Comparison of ENCODE assay signal across 26 mouse cellular contexts in genomic region chr7:64217428-64217827, GRCm38 (mm10).
DNase-seq lines count a peak whose midpoint lies in the region; ATAC-seq and TF ChIP-seq lines count a peak whose summit lies in the region.
"Had no signal": no experiment of that assay in that cellular context is flagged by ENCODE, and none has a peak within 500 bp of the region (broad histone marks: within the 10 kb centered on the region; RNA-seq: fewer than 3 reads in every experiment).

No protein-coding gene starts in this region.

- no peaks in the 10 kb centered on the region for H3K9me3 ChIP-seq in forebrain, postnatal 0 days (ENCODE audit: low read length)
- H3K9me3 ChIP-seq: embryonic facial prominence, embryonic 10.5 days; heart, embryonic 13.5 days; hindbrain, embryonic 12.5 days; midbrain, embryonic 12.5 days; neural tube, embryonic 12.5 days had no signal

- ATAC-seq in activated CD4-positive, CD25-positive, alpha-beta regulatory T cell, adult 4 months: peak; percentile 74
- ATAC-seq in megakaryocyte progenitor cell, adult 5-6 weeks (replicated peaks; ENCODE audit: poor library complexity): peak; percentile 69
- ATAC-seq in forebrain, postnatal 0 days: no peak
- ATAC-seq: forebrain, embryonic 16.5 days; liver, postnatal 0 days; lung, postnatal 0 days had no signal

- no peak overlapping the region for H3K4me2 ChIP-seq in forebrain, postnatal 0 days (ENCODE audit: low read depth)
- H3K4me2 ChIP-seq: heart, embryonic 13.5 days; hindbrain, embryonic 12.5 days; liver, embryonic 11.5 days; midbrain, embryonic 12.5 days; neural tube, embryonic 12.5 days had no signal

- no peak for TF ChIP-seq CTCF in forebrain, postnatal 0 days (IDR thresholded peaks at IDR 0.05; ENCODE audit: low read depth)

- H3K27ac ChIP-seq in forebrain, postnatal 0 days (ENCODE audit: low read depth, low read length): no peak overlapping the region
- H3K27ac ChIP-seq: embryonic facial prominence, embryonic 10.5 days; heart, adult 2 months; heart, embryonic 13.5 days; hindbrain, embryonic 12.5 days; kidney, postnatal 0 days; macrophage; midbrain, embryonic 12.5 days; neural tube, embryonic 12.5 days had no signal

- H3K4me3 ChIP-seq in forebrain, postnatal 0 days (ENCODE audit: low read depth, low read length): no peak overlapping the region
- H3K4me3 ChIP-seq: embryonic facial prominence, embryonic 10.5 days; heart, adult 2 months; heart, embryonic 13.5 days; hindbrain, embryonic 12.5 days; midbrain, embryonic 12.5 days; neural tube, embryonic 12.5 days had no signal

- H3K36me3 ChIP-seq in forebrain, postnatal 0 days (ENCODE audit: insufficient read depth): no peaks in the 10 kb centered on the region
- H3K36me3 ChIP-seq: embryonic facial prominence, embryonic 10.5 days; heart, embryonic 13.5 days; hindbrain, embryonic 12.5 days; midbrain, embryonic 12.5 days; neural tube, embryonic 12.5 days had no signal

- DNase-seq in B cell, adult 2 months: peak; percentile 5 to 10
- DNase-seq in thymus, postnatal 25 days: peak; percentile 32
- no peak for DNase-seq in liver
- no peak for DNase-seq in embryo, embryonic 10 days (ENCODE audit: low spot score)
- DNase-seq in forebrain, postnatal 0 days: no peak
- DNase-seq: adrenal gland, postnatal 25 days; cerebellum, adult 9-10 months; gastrocnemius, postnatal 14 days; heart, adult 2 months; heart, postnatal 14 days; kidney, adult 18-20 months; liver, postnatal 0 days; retina, postnatal 1 day; right cerebral cortex, postnatal 25 days had no signal

- H3K4me1 ChIP-seq in forebrain, postnatal 0 days (ENCODE audit: insufficient read depth): no peaks in the 10 kb centered on the region
- H3K4me1 ChIP-seq: embryonic facial prominence, embryonic 10.5 days; heart, embryonic 13.5 days; hindbrain, embryonic 12.5 days; midbrain, embryonic 12.5 days; neural tube, embryonic 12.5 days had no signal

- WGBS in forebrain, postnatal 0 days: 92% methylated on average over 7 of the region's 7 CpGs

- H3K27me3 ChIP-seq in forebrain, postnatal 0 days (ENCODE audit: insufficient read depth, low read length): no peaks in the 10 kb centered on the region
- H3K27me3 ChIP-seq: heart, embryonic 13.5 days; hindbrain, embryonic 12.5 days; midbrain, embryonic 12.5 days; neural tube, embryonic 12.5 days had no signal

- H3K9ac ChIP-seq in forebrain, postnatal 0 days: no peak overlapping the region
- H3K9ac ChIP-seq: heart, embryonic 13.5 days; hindbrain, embryonic 12.5 days; liver, postnatal 0 days; midbrain, embryonic 12.5 days; neural tube, embryonic 12.5 days had no signal

Comparison
In these comparisons a context has a peak if more than half of its experiments do, and no peak if none do; other contexts are left out.
1. DNase-seq: peak in B cell, adult 2 months (2 of 2) and thymus, postnatal 25 days (single experiment); none in liver (single experiment), embryo, embryonic 10 days (single experiment) and forebrain, postnatal 0 days (single experiment).